Mouse (Mus musculus) ES-Bruce4 (cell line): ENCODE measurements around the gene Slc23a2. TPM values are rescaled to one million over a fixed set of nuclear protein-coding genes. Genes with fewer than 3 reads are reported as not detected.

Source experiments
- H3K27ac ChIP-seq: 2 replicates; pipeline ENCODE4 v1.5.1; 2012; ENCODE audit warnings: low read length, inconsistent platforms; ENCODE audit not compliant: insufficient read depth
- H3K27me3 ChIP-seq: 2 replicates; pipeline ENCODE4 v1.6.1; 2012; ENCODE audit warnings: mild to moderate bottlenecking, low read length, inconsistent platforms; ENCODE audit not compliant: control insufficient read depth, poor library complexity, insufficient read depth, severe bottlenecking
- H3K36me3 ChIP-seq: 2 replicates; pipeline ENCODE4 v1.6.1; 2012; ENCODE audit warnings: inconsistent platforms, mild to moderate bottlenecking, low read length, moderate library complexity; ENCODE audit not compliant: control insufficient read depth, poor library complexity, insufficient read depth, severe bottlenecking
- H3K4me1 ChIP-seq: one replicate; pipeline ENCODE4 v1.8.1; 2011; ENCODE audit warnings: low read length; ENCODE audit not compliant: control insufficient read depth, insufficient read depth
- H3K4me3 ChIP-seq: 2 replicates; pipeline ENCODE4 v1.5.1; 2011; ENCODE audit warnings: low read depth, mild to moderate bottlenecking, low read length
- H3K9ac ChIP-seq: 2 replicates; pipeline ENCODE4 v1.6.1; 2012; ENCODE audit warnings: low read depth, mild to moderate bottlenecking, inconsistent platforms; ENCODE audit not compliant: poor library complexity, severe bottlenecking
- H3K9me3 ChIP-seq: replicated peaks from 2 replicates; pipeline ENCODE4 v1.6.1; 2012; ENCODE audit warnings: mild to moderate bottlenecking, low read length, inconsistent platforms; ENCODE audit not compliant: control insufficient read depth, poor library complexity, insufficient read depth, severe bottlenecking
- CTCF ChIP-seq: IDR thresholded peaks from one replicate; pipeline ENCODE4 v1.8.1; 2011; ENCODE audit warnings: low read depth, low read length
- EP300 ChIP-seq: IDR thresholded peaks from 2 replicates; pipeline ENCODE4 v1.6.1; 2011; ENCODE audit warnings: low read depth, low read length; ENCODE audit not compliant: insufficient read depth
- POLR2A ChIP-seq: IDR thresholded peaks from one replicate; pipeline ENCODE4 v1.8.1; 2011; ENCODE audit warnings: low read length; ENCODE audit not compliant: insufficient read depth
- polyA plus RNA-seq: library from polyadenylated mRNA; stranded (reverse); fragments of >200 nt; gene quantifications from 2 replicates; pipeline ENCODE4 v1.2.4, GENCODE M21; 2011; ENCODE audit warnings: low read depth; ENCODE audit not compliant: missing spikeins, insufficient read depth, insufficient read length

The Slc23a2 gene
- polyA plus RNA-seq, 1 experiment, result 20.8 TPM

DNA sequence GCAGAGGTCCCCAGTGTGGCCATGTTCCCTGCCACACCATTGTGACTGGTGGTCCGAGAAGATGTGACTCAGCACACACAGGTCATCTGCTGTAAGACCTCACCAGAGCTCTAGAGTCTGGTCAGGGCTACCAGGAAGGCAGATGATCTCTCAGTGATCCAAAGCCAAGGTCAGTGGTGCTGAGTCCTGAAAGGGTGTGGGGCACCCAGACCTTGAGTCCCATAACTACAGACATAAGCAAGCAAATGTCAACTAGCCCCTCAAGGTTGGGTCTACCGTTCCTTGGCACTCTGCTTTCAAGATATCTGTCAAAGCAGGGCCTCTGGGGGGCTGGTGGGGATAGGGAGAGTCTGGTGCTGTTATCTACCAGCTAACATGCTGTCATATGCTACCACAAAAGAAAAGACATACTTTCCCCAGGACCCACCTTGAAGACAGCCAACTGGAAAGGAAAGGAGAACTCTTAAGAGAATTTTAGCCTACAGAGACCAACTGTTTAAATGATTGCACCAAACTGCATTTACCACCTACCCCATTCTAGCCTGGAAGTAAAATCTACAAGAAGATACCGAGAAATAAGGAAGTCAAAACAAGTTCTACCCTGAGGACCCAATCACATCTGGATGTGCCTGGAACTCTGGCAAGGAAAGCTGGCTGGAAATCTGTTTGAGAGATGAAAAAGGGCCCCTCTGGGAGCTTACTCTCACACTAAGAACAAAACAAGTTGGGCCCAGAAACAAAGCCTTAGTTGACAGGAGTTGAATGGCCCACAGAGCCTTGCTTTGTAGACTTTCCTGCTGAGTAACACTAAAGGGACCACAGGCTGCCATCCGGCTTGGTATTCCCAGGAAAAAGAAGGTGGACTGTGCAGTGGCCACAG lies 110.1 kb downstream of the Slc23a2 start:
- H3K27me3 ChIP-seq, result no peaks in the 10 kb centered on the region
- TF ChIP-seq CTCF (no peak), POLR2A (no peak), EP300 (no peak)
- no peak overlapping the region for H3K27ac ChIP-seq
- H3K9ac ChIP-seq, result no peak overlapping the region
- no peaks in the 10 kb centered on the region for H3K9me3 ChIP-seq
- peaks cover 1% of the 10 kb centered on the region for H3K4me1 ChIP-seq
- no peak overlapping the region for H3K4me3 ChIP-seq
- no peaks in the 10 kb centered on the region for H3K36me3 ChIP-seq

DNA sequence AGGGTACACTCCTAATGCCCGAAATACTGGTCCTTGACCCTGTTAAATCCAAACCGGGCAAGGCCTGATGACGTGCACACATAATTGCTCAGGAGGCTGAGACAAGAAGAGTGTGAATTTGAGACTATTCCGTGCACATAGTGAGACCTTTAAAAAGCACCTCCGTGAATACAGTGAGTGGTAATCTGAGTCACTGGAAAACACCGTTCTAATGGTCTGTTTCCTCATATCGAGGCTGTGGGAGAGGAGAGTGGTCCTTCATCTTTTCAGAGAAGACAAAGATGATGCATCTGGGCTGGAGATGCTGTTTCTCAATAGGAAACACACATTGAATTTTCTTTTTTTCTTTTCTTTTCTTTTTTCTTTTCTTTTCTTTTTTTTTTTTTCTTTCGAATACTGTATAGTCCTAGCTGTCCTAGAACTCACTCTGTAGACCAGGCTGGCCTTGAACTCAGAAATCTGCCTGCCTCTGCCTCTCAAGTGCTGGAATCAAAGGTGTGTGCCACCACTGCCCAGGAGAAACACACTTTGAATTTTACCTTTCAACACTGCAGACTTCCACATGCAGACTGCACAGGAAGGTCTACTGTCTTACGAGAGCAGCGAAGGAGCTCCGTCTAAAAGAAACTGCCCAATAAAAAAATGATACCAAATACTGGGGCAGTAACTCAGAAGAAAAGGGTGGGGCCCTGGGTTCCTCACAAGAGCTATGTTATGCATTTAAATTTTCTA lies 113.4 kb downstream of the Slc23a2 start:
- Histone ChIP-seq H3K9ac (no peak overlapping the region), H3K4me1 (no peaks in the 10 kb centered on the region), H3K36me3 (no peaks in the 10 kb centered on the region), H3K9me3 (no peaks in the 10 kb centered on the region), H3K27me3 (peaks cover 5% of the 10 kb centered on the region; the same call in 1 of the 2 replicates), H3K27ac (no peak overlapping the region), H3K4me3 (no peak overlapping the region)
- TF ChIP-seq EP300 (no peak), POLR2A (no peak), CTCF (no peak)

DNA sequence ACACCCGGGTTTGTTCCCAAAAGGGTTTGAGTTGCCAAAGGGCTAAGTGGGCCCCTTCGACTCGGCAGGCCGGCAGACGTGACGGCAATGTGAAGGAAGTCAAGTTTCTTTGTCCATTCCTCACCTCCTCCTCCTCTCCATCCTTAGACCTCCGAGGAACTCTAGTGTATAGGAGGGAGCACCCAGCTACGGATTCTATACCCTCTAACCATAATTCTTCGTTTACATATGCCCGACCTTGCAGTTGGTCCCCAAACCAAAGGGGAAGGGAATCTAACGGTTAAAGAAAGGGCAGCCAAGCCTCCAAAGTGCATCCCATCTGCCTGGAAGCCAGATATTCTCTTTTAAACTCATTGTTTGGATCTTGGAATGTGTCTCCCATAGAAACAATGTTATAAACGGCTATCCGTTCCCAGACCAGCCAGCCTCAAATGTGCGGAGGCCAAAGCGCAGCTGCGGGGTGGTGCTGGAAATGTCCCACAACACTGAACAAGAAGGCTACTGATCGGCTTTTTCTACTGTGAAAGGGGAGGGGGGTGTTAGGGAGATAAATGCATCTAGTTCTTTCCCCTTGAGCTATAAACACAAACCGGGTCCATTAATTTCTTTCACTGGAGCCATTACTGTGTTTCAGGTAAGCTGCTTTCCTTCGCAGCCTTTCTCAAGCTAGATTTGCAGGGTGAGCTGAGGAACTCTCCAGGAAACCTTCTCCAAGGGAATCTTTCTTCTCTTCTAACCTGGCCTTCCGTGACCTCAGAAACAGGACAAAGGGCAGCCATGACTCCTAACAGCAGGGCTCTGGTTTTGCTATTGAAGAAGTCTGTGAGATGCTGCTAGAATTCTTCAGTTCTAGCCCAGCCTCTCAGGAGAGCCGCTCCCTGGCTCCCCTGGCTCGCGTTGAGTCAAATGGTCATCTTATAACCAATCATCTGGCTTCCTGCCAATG lies 114.2 kb downstream of the Slc23a2 start:
- Histone ChIP-seq H3K36me3 (no peaks in the 10 kb centered on the region), H3K27ac (no peak overlapping the region), H3K27me3 (peaks cover 5% of the 10 kb centered on the region; the same call in 1 of the 2 replicates)

DNA sequence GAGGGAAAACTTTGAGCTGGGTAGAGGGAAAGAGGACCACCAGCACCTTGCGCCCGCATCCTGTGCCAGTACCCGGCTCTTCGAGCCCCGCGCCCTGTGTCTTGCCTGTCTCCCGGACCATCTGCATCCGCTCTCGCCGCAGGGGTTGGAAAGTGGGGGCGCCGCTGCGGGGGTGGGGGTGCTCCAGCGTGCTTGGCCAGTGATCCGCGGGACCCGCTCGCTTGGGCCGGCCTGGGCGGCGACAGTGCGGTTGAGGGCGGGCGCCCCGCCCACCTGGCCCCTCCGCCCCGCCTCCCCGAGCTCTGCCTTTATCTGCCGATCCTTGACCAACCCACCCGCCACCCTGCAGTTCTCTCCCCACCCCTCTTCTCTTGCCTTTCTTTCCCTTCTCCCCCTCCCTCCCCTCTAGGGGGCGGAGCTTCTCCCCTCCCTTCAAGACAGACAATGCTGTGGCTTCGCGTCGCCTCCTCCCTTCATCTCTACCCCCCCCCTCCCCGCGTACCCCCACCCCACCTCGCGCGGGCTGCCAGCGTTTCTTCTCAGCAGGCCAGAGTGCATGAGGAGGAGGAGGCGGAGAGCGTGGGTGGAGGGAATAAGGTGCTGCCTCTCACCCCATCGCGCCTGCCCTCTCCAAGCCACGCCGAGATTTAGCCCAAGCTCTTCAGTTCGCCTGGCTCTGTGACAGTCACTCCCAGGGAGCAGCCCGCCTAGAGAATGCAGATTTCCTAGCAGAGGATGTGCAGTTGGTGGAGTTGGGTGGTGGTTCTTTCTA lies 115.1 kb downstream of the Slc23a2 start, which contains the start of gene Rassf2:
TSS of gene Rassf2 (minus strand) at position 613 of the 772 bp plus-strand sequence.
- no peaks in the 10 kb centered on the region for H3K4me1 ChIP-seq
- H3K4me3 ChIP-seq, result peak within 1 kb of the TSS; percentile 75
- H3K36me3 ChIP-seq, result no peaks in the 10 kb centered on the region
- H3K27ac ChIP-seq, result no peak within 1 kb of the TSS
- no peaks in the 10 kb centered on the region for H3K9me3 ChIP-seq
- TF ChIP-seq EP300 (no peak), POLR2A (no peak), CTCF (no peak)
- H3K9ac ChIP-seq, result peak within 1 kb of the TSS; percentile 74
- peaks cover 5% of the 10 kb centered on the region; the same call in 1 of the 2 replicates for H3K27me3 ChIP-seq

More for the DNA sequence above, 114.2 kb downstream of the Slc23a2 start:
- peak overlapping the region; percentile 74; the same call in 1 of the 2 replicates for H3K9ac ChIP-seq
- no peak for TF ChIP-seq CTCF
- no peak for TF ChIP-seq POLR2A
- TF ChIP-seq EP300, result no peak
- no peaks in the 10 kb centered on the region for H3K9me3 ChIP-seq
- no peaks in the 10 kb centered on the region for H3K4me1 ChIP-seq
- H3K4me3 ChIP-seq, result peak overlapping the region; percentile 75
